Mouse (Mus musculus) spleen, embryonic (tissue): ENCODE data around the gene Mcur1.

ENCODE experiments used
- CTCF ChIA-PET: fragments of 350-600 bp; sonication (Branson Sonifier 250); formaldehyde crosslinking; loops from one replicate; lab custom pipeline; 2022; lab: Charles Lee

Mcur1 gene

GRCm38 (mm10) chr13:43566184-43566583, 6.2 kb upstream of the Mcur1 start:
- CTCF ChIA-PET, result no interaction called here

GRCm38 (mm10) chr13:43565346-43565745, 5.4 kb upstream of the Mcur1 start:
- CTCF ChIA-PET, result interaction anchor here (0.7 kb wide), 1 partner anchor 521 kb away, joined by 3 read pairs; no protein-coding TSS in a partner anchor

- CTCF ChIA-PET, result no interaction called here
These were observed 4.7 kb upstream of the Mcur1 start for GRCm38 (mm10) chr13:43564733-43565132.

GRCm38 (mm10) chr13:43562726-43563125, 2.7 kb upstream of the Mcur1 start:
- CTCF ChIA-PET, result interaction anchor here (0.7 kb wide), 1 partner anchor 250 kb away, joined by 3 read pairs; no protein-coding TSS in a partner anchor

GRCm38 (mm10) chr13:43560458-43561411, 744 bp upstream of the Mcur1 start:
- CTCF ChIA-PET, result interaction anchor here (0.6 kb wide), 1 partner anchor 47 kb away, joined by 5 read pairs; no protein-coding TSS in a partner anchor

- CTCF ChIA-PET, result no interaction called here
These were observed 1.0 kb downstream of the Mcur1 start for GRCm38 (mm10) chr13:43558959-43559358.

GRCm38 (mm10) chr13:43558357-43558756, 1.6 kb downstream of the Mcur1 start:
- CTCF ChIA-PET, result no interaction called here

- CTCF ChIA-PET, result no interaction called here
These were observed 3.0 kb downstream of the Mcur1 start for GRCm38 (mm10) chr13:43556913-43557542.

GRCm38 (mm10) chr13:43555321-43555720, 4.7 kb downstream of the Mcur1 start:
- CTCF ChIA-PET, result no interaction called here

- CTCF ChIA-PET, result no interaction called here
These were observed 5.2 kb downstream of the Mcur1 start for GRCm38 (mm10) chr13:43554827-43555226.

GRCm38 (mm10) chr13:43550676-43551075, 9.3 kb downstream of the Mcur1 start:
- CTCF ChIA-PET, result no interaction called here

- CTCF ChIA-PET, result interaction anchor here (0.6 kb wide), 1 partner anchor 40 kb away, joined by 6 read pairs; no protein-coding TSS in a partner anchor
These were observed 10.1 kb downstream of the Mcur1 start for GRCm38 (mm10) chr13:43549870-43550269.

- CTCF ChIA-PET, result interaction anchor here (0.6 kb wide), 1 partner anchor 40 kb away, joined by 6 read pairs; no protein-coding TSS in a partner anchor
These were observed 10.8 kb downstream of the Mcur1 start for GRCm38 (mm10) chr13:43549078-43549698.

GRCm38 (mm10) chr13:43548617-43549016, 11.4 kb downstream of the Mcur1 start:
- CTCF ChIA-PET, result interaction anchor here (0.7 kb wide), 1 partner anchor 325 kb away, joined by 3 read pairs; no protein-coding TSS in a partner anchor

GRCm38 (mm10) chr13:43546861-43547260, 13.1 kb downstream of the Mcur1 start:
- CTCF ChIA-PET, result interaction anchor here (0.6 to 1.0 kb wide), 2 partner anchors 20 to 957 kb away, joined by 3 read pairs; no protein-coding TSS in a partner anchor

- CTCF ChIA-PET, result no interaction called here
These were observed 19.7 kb downstream of the Mcur1 start for GRCm38 (mm10) chr13:43540205-43540815.

- CTCF ChIA-PET, result no interaction called here
These were observed 20.6 kb downstream of the Mcur1 start for GRCm38 (mm10) chr13:43539409-43539808.

- CTCF ChIA-PET, result no interaction called here
These were observed 22.1 kb downstream of the Mcur1 start for GRCm38 (mm10) chr13:43537854-43538253.

GRCm38 (mm10) chr13:43534015-43534414, 26.0 kb downstream of the Mcur1 start:
- CTCF ChIA-PET, result no interaction called here

GRCm38 (mm10) chr13:43530832-43531693, 28.9 kb downstream of the Mcur1 start:
- CTCF ChIA-PET, result interaction anchor here (0.5 to 0.7 kb wide), 2 partner anchors 33 to 52 kb away, joined by 3 to 7 read pairs; no protein-coding TSS in a partner anchor
